19 mouse cellular contexts compared by ENCODE assay signal in the genomic region with DNA sequence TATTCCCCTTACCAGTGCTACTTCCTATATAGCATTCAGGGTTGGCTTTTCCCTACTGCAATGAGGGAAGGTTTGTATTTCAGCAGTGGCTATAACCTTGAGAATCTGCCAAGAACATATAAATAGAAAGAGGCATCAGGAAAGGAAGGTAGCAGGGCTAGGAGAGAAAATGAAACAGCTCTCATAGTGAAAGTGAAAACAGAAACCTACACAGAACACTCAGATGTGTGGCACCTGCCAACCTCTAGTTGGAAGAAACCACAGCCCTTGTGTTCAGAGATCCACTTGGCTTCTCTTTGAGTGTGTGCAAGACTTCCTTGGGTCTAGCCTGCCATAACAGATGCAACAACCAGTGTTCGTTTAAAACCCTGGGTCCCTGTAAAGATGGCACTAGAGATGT.
DNase-seq lines count a peak whose midpoint lies in the region; ATAC-seq and TF ChIP-seq lines count a peak whose summit lies in the region.
"Had no signal": no experiment of that assay in that cellular context is flagged by ENCODE, and none has a peak within 500 bp of the region (broad histone marks: within the 10 kb centered on the region; RNA-seq: fewer than 3 reads in every experiment).

No protein-coding gene starts in this region.

- H3K9me3 ChIP-seq in midbrain, embryonic 12.5 days, result no peaks in the 10 kb centered on the region
- H3K9me3 ChIP-seq in midbrain, embryonic 16.5 days (replicated peaks; ENCODE audit: control insufficient read depth, low read length, poor library complexity, severe bottlenecking), result no peaks in the 10 kb centered on the region
- H3K9me3 ChIP-seq in heart, embryonic 10.5 days, result no peaks in the 10 kb centered on the region
- H3K9me3 ChIP-seq: forebrain, embryonic 15.5 days; heart, embryonic 12.5 days; hindbrain, embryonic 13.5 days; limb, embryonic 15.5 days; liver, embryonic 15.5 days had no signal

- TF ChIP-seq CTCF in thymus, adult 2 months (IDR thresholded peaks at IDR 0.05; ENCODE audit: borderline replicate concordance, control insufficient read depth, extremely low read depth, insufficient read depth, low read length, poor library complexity), result no peak

- no peak overlapping the region for H3K9ac ChIP-seq in midbrain, embryonic 12.5 days (replicated peaks)
- no peak overlapping the region for H3K9ac ChIP-seq in midbrain, embryonic 16.5 days (ENCODE audit: low read depth, low read length)
- H3K9ac ChIP-seq: forebrain, embryonic 15.5 days; heart, embryonic 12.5 days; hindbrain, embryonic 13.5 days; limb, embryonic 15.5 days; liver, embryonic 15.5 days had no signal

- H3K36me3 ChIP-seq in midbrain, embryonic 12.5 days, result no peaks in the 10 kb centered on the region
- no peaks in the 10 kb centered on the region for H3K36me3 ChIP-seq in midbrain, embryonic 16.5 days (ENCODE audit: control insufficient read depth, insufficient read depth, low read length)
- no peaks in the 10 kb centered on the region for H3K36me3 ChIP-seq in thymus, adult 2 months (ENCODE audit: control insufficient read depth, insufficient read depth, low read length)
- H3K36me3 ChIP-seq in heart, embryonic 10.5 days, result no peaks in the 10 kb centered on the region
- H3K36me3 ChIP-seq: forebrain, embryonic 15.5 days; heart, embryonic 12.5 days; hindbrain, embryonic 13.5 days; limb, embryonic 15.5 days; liver, embryonic 15.5 days had no signal

- H3K4me2 ChIP-seq in midbrain, embryonic 12.5 days (replicated peaks), result no peak overlapping the region
- H3K4me2 ChIP-seq in midbrain, embryonic 16.5 days (ENCODE audit: low read length), result no peak overlapping the region
- H3K4me2 ChIP-seq: forebrain, embryonic 15.5 days; heart, embryonic 12.5 days; hindbrain, embryonic 13.5 days; limb, embryonic 15.5 days; liver, embryonic 15.5 days had no signal

- H3K27me3 ChIP-seq in midbrain, embryonic 12.5 days, result no peaks in the 10 kb centered on the region
- H3K27me3 ChIP-seq in midbrain, embryonic 16.5 days (ENCODE audit: control insufficient read depth, insufficient read depth, low read depth, low read length), result no peaks in the 10 kb centered on the region
- no peaks in the 10 kb centered on the region for H3K27me3 ChIP-seq in thymus, adult 2 months (ENCODE audit: control insufficient read depth, insufficient read depth, low read length)
- no peaks in the 10 kb centered on the region for H3K27me3 ChIP-seq in heart, embryonic 10.5 days (ENCODE audit: insufficient read depth, poor library complexity, severe bottlenecking)
- H3K27me3 ChIP-seq: forebrain, embryonic 15.5 days; heart, embryonic 12.5 days; hindbrain, embryonic 13.5 days; limb, embryonic 15.5 days; liver, embryonic 15.5 days had no signal

- ATAC-seq in midbrain, embryonic 12.5 days (ENCODE audit: low FRiP score, low read depth), result no peak
- no peak for ATAC-seq in midbrain, embryonic 16.5 days
- peak; percentile 95 for ATAC-seq in inflammation-experienced regulatory T-cells, adult 6 months
- ATAC-seq: forebrain, embryonic 15.5 days; intestine, embryonic 16.5 days; lung, postnatal 0 days had no signal

- no peaks in the 10 kb centered on the region for H3K4me1 ChIP-seq in midbrain, embryonic 12.5 days
- no peaks in the 10 kb centered on the region for H3K4me1 ChIP-seq in midbrain, embryonic 16.5 days (ENCODE audit: control insufficient read depth, insufficient read depth, low read length)
- H3K4me1 ChIP-seq in thymus, adult 2 months (replicated peaks; ENCODE audit: control insufficient read depth, insufficient read depth, low read length), result no peaks in the 10 kb centered on the region; the same call in 1 of the 2 replicates
- no peaks in the 10 kb centered on the region for H3K4me1 ChIP-seq in heart, embryonic 10.5 days
- H3K4me1 ChIP-seq: forebrain, embryonic 15.5 days; heart, embryonic 12.5 days; limb, embryonic 15.5 days; liver, embryonic 15.5 days had no signal

- 63% methylated on average over 1 of the region's 1 CpGs for WGBS in midbrain, embryonic 12.5 days
- 58% methylated on average over 1 of the region's 1 CpGs for WGBS in midbrain, embryonic 16.5 days
- WGBS in thymus, adult 2 months, result 3% methylated on average over 1 of the region's 1 CpGs
- 56% methylated on average over 1 of the region's 1 CpGs for WGBS in heart, embryonic 10.5 days

- TF ChIP-seq POLR2A in thymus, adult 2 months (IDR thresholded peaks at IDR 0.05; ENCODE audit: control insufficient read depth, extremely low read depth, insufficient read depth, low read length, poor library complexity), result no peak

- H3K4me3 ChIP-seq in midbrain, embryonic 12.5 days, result no peak overlapping the region
- no peak overlapping the region for H3K4me3 ChIP-seq in midbrain, embryonic 16.5 days (ENCODE audit: low read depth, low read length)
- H3K4me3 ChIP-seq in thymus, adult 2 months (ENCODE audit: control insufficient read depth, insufficient read depth, low read length), result no peak overlapping the region
- no peak overlapping the region for H3K4me3 ChIP-seq in heart, embryonic 10.5 days
- H3K4me3 ChIP-seq: forebrain, embryonic 15.5 days; heart, embryonic 12.5 days; hindbrain, embryonic 13.5 days; limb, embryonic 15.5 days; liver, embryonic 15.5 days had no signal

- 0 out of 2 replicates have a peak overlapping the region, but pooled peaks have one; percentile 49 for H3K27ac ChIP-seq in midbrain, embryonic 12.5 days (replicated peaks)
- H3K27ac ChIP-seq in midbrain, embryonic 16.5 days (ENCODE audit: low read length), result no peak overlapping the region
- H3K27ac ChIP-seq in thymus, adult 2 months (ENCODE audit: control insufficient read depth, insufficient read depth, low read length), result no peak overlapping the region
- H3K27ac ChIP-seq in heart, embryonic 10.5 days, result no peak overlapping the region
- H3K27ac ChIP-seq: forebrain, embryonic 15.5 days; hindbrain, embryonic 13.5 days; limb, embryonic 15.5 days; liver, embryonic 15.5 days had no signal

- peak; percentile 20 for DNase-seq in thymus, postnatal 0 days (ENCODE audit: low spot score)
- no peak for DNase-seq in thymus, adult 2 months
- DNase-seq in layer of hippocampus, postnatal 10 days (ENCODE audit: low spot score in 2 of 2), result no peak
- DNase-seq in heart, embryonic 10.5 days (ENCODE audit: low spot score), result no peak
- no peak for DNase-seq in lung, postnatal 14 days
- DNase-seq: adrenal gland, postnatal 10 days; cerebellum, postnatal 10 days; embryo, embryonic 11 days; heart, postnatal 14 days had no signal
